Mouse (Mus musculus): ENCODE data around the gene Rfc2. TPM values are rescaled to one million over a fixed set of nuclear protein-coding genes. Genes with fewer than 3 reads are reported as not detected.

Rfc2 gene
- polyA plus RNA-seq, 1 experiment = 76.4 TPM

- Histone ChIP-seq H3K27me3 (replicated peaks; ENCODE audit: control insufficient read depth, insufficient read depth, low read length) (no peaks in the 10 kb centered on the region), H3K27ac (ENCODE audit: insufficient read depth, low read depth, low read length) (no peak overlapping the region), H3K4me1 (ENCODE audit: control insufficient read depth, insufficient read depth, low read length) (peaks cover 4% of the 10 kb centered on the region; the same call in 1 of the 2 replicates), H3K36me3 (ENCODE audit: control insufficient read depth, insufficient read depth, low read length) (no peaks in the 10 kb centered on the region), H3K4me3 (ENCODE audit: insufficient read depth, low read depth, low read length) (no peak overlapping the region)
- DNase-seq = no peak
- 48% methylated on average over 3 of the region's 3 CpGs for WGBS
- TF ChIP-seq POLR2A (IDR thresholded peaks at IDR 0.05; ENCODE audit: low read depth, low read length) (no peak), CTCF (conservative IDR thresholded peaks at IDR 0.05; ENCODE audit: insufficient read depth, insufficient read length, low read depth, low read length) (no peak)
Measured at GRCm38 (mm10) chr5:134583884-134584213, 2.7 kb downstream of the Rfc2 start.

- no peak overlapping the region for H3K27ac ChIP-seq (ENCODE audit: insufficient read depth, low read depth, low read length)
- 86% methylated on average over 5 of the region's 5 CpGs for WGBS
Measured at GRCm38 (mm10) chr5:134584798-134585197, 3.6 kb downstream of the Rfc2 start.

GRCm38 (mm10) chr5:134589900-134590299, 8.7 kb downstream of the Rfc2 start:
- WGBS = 82% methylated on average over 3 of the region's 3 CpGs
- DNase-seq = no peak
- no peak overlapping the region for H3K27ac ChIP-seq (ENCODE audit: insufficient read depth, low read depth, low read length)
- no peaks in the 10 kb centered on the region for H3K36me3 ChIP-seq (ENCODE audit: control insufficient read depth, insufficient read depth, low read length)
- TF ChIP-seq POLR2A (IDR thresholded peaks at IDR 0.05; ENCODE audit: low read depth, low read length) (no peak), CTCF (conservative IDR thresholded peaks at IDR 0.05; ENCODE audit: insufficient read depth, insufficient read length, low read depth, low read length) (no peak)
- H3K4me3 ChIP-seq (ENCODE audit: insufficient read depth, low read depth, low read length) = no peak overlapping the region
- no peaks in the 10 kb centered on the region for H3K27me3 ChIP-seq (replicated peaks; ENCODE audit: control insufficient read depth, insufficient read depth, low read length)
- no peaks in the 10 kb centered on the region for H3K4me1 ChIP-seq (ENCODE audit: control insufficient read depth, insufficient read depth, low read length)

More at GRCm38 (mm10) chr5:134584798-134585197, 3.6 kb downstream of the Rfc2 start:
- peaks cover 4% of the 10 kb centered on the region; the same call in 1 of the 2 replicates for H3K4me1 ChIP-seq (ENCODE audit: control insufficient read depth, insufficient read depth, low read length)
- H3K4me3 ChIP-seq (ENCODE audit: insufficient read depth, low read depth, low read length) = no peak overlapping the region
- H3K27me3 ChIP-seq (replicated peaks; ENCODE audit: control insufficient read depth, insufficient read depth, low read length) = no peaks in the 10 kb centered on the region
- H3K36me3 ChIP-seq (ENCODE audit: control insufficient read depth, insufficient read depth, low read length) = no peaks in the 10 kb centered on the region
- TF ChIP-seq POLR2A (IDR thresholded peaks at IDR 0.05; ENCODE audit: low read depth, low read length) (no peak), CTCF (conservative IDR thresholded peaks at IDR 0.05; ENCODE audit: insufficient read depth, insufficient read length, low read depth, low read length) (no peak)
- DNase-seq = no peak

- DNase-seq = peak; percentile 70
- Histone ChIP-seq H3K36me3 (ENCODE audit: control insufficient read depth, insufficient read depth, low read length) (no peaks in the 10 kb centered on the region), H3K4me3 (ENCODE audit: insufficient read depth, low read depth, low read length) (no peak overlapping the region), H3K4me1 (ENCODE audit: control insufficient read depth, insufficient read depth, low read length) (no peaks in the 10 kb centered on the region), H3K27ac (ENCODE audit: insufficient read depth, low read depth, low read length) (no peak overlapping the region), H3K27me3 (replicated peaks; ENCODE audit: control insufficient read depth, insufficient read depth, low read length) (no peaks in the 10 kb centered on the region)
- no peak for TF ChIP-seq CTCF (conservative IDR thresholded peaks at IDR 0.05; ENCODE audit: insufficient read depth, insufficient read length, low read depth, low read length)
- TF ChIP-seq POLR2A (IDR thresholded peaks at IDR 0.05; ENCODE audit: low read depth, low read length) = no peak
- WGBS = 74% methylated on average over 11 of the region's 11 CpGs
Measured at GRCm38 (mm10) chr5:134592026-134592581, 10.9 kb downstream of the Rfc2 start.

- WGBS = 89% methylated on average over 9 of the region's 9 CpGs
- Histone ChIP-seq H3K27me3 (replicated peaks; ENCODE audit: control insufficient read depth, insufficient read depth, low read length) (no peaks in the 10 kb centered on the region), H3K36me3 (ENCODE audit: control insufficient read depth, insufficient read depth, low read length) (no peaks in the 10 kb centered on the region), H3K4me1 (ENCODE audit: control insufficient read depth, insufficient read depth, low read length) (no peaks in the 10 kb centered on the region), H3K27ac (ENCODE audit: insufficient read depth, low read depth, low read length) (no peak overlapping the region), H3K4me3 (ENCODE audit: insufficient read depth, low read depth, low read length) (no peak overlapping the region)
- TF ChIP-seq CTCF (conservative IDR thresholded peaks at IDR 0.05; ENCODE audit: insufficient read depth, insufficient read length, low read depth, low read length) (no peak), POLR2A (IDR thresholded peaks at IDR 0.05; ENCODE audit: low read depth, low read length) (no peak)
- no peak for DNase-seq
Measured at GRCm38 (mm10) chr5:134593093-134593492, 11.9 kb downstream of the Rfc2 start.

DNA sequence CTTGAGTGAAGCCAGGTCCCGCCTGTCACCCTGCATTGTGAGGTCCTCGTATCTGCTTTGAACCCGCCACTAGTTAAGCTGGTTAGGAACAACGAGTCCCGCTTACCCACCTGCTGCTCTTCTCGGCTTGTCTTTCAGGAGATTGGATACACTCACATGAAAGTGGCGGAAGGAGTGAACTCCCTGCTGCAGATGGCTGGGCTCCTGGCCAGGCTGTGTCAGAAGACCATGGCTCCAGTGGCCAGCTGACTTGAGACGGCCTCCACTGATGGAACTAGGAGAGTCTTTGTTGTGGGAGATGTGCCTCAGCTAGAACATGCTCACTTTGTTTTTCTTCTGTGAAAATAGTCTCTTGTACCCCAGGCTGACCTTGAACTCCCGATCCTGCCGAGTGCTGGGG, 16.5 kb downstream of the Rfc2 start:
- H3K27me3 ChIP-seq (replicated peaks; ENCODE audit: control insufficient read depth, insufficient read depth, low read length) = no peaks in the 10 kb centered on the region
- 84% methylated on average over 10 of the region's 10 CpGs for WGBS
- H3K36me3 ChIP-seq (ENCODE audit: control insufficient read depth, insufficient read depth, low read length) = no peaks in the 10 kb centered on the region
- no peak for TF ChIP-seq CTCF (conservative IDR thresholded peaks at IDR 0.05; ENCODE audit: insufficient read depth, insufficient read length, low read depth, low read length)
- TF ChIP-seq POLR2A (IDR thresholded peaks at IDR 0.05; ENCODE audit: low read depth, low read length) = no peak
- no peaks in the 10 kb centered on the region for H3K4me1 ChIP-seq (ENCODE audit: control insufficient read depth, insufficient read depth, low read length)
- H3K27ac ChIP-seq (ENCODE audit: insufficient read depth, low read depth, low read length) = no peak overlapping the region
- no peak overlapping the region for H3K4me3 ChIP-seq (ENCODE audit: insufficient read depth, low read depth, low read length)
- no peak for DNase-seq

GRCm38 (mm10) chr5:134604376-134604775, 23.2 kb downstream of the Rfc2 start:
- no peaks in the 10 kb centered on the region for H3K4me1 ChIP-seq (ENCODE audit: control insufficient read depth, insufficient read depth, low read length)
- no peaks in the 10 kb centered on the region for H3K36me3 ChIP-seq (ENCODE audit: control insufficient read depth, insufficient read depth, low read length)
- no peak overlapping the region for H3K4me3 ChIP-seq (ENCODE audit: insufficient read depth, low read depth, low read length)
- DNase-seq = no peak
- 79% methylated on average over 11 of the region's 11 CpGs for WGBS
- no peak overlapping the region for H3K27ac ChIP-seq (ENCODE audit: insufficient read depth, low read depth, low read length)
- H3K27me3 ChIP-seq (replicated peaks; ENCODE audit: control insufficient read depth, insufficient read depth, low read length) = no peaks in the 10 kb centered on the region
- TF ChIP-seq POLR2A (IDR thresholded peaks at IDR 0.05; ENCODE audit: low read depth, low read length) (no peak), CTCF (conservative IDR thresholded peaks at IDR 0.05; ENCODE audit: insufficient read depth, insufficient read length, low read depth, low read length) (no peak)
